Mouse (Mus musculus) lung, adult 2 months (tissue): ENCODE data around the gene Rpn2.

ENCODE experiments used
- CTCF ChIP-seq: fragments of 200-500 bp; IDR thresholded peaks from 2 replicates; pipeline ENCODE4 v1.5.1; 2011; ENCODE audit warnings: mild to moderate bottlenecking, low read length, control low read depth; ENCODE audit not compliant: insufficient read depth
- POLR2A ChIP-seq: fragments of 200-500 bp; IDR thresholded peaks from 2 replicates; pipeline ENCODE4 v1.6.1; 2011; ENCODE audit warnings: low read depth, mild to moderate bottlenecking, control low read depth, low read length, borderline replicate concordance; ENCODE audit errors: extremely low read depth

DNA sequence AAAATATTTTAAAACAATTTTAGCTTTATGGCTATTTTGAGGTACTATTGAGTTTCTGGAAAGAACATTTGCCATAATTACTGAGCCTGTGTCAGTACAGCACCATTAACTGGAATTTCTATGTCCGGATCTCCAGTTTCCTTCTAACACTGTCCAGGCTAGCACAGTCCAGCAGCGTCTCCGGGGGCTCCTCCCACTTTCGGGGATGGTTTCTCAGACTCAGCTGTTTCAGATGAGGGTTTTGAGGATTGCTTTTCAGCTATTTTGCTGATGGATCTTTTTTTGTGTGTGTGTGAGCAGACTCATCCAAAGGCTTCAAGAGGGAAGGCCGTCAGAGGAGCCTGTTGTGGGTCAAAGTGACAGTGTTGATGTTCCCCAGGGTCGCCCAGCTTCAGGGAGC, 92.9 kb downstream of the Rpn2 start:
- no peak for TF ChIP-seq CTCF
- TF ChIP-seq POLR2A, result no peak
